Mouse (Mus musculus): ENCODE measurements at regions not wholly inside any gene's neighbourhood (a gene's known extent, or its start where the extent isn't known, plus 50 kb on each side); places are given as distances from the start of the nearest gene placed in this dataset.

- TF ChIP-seq HCFC1 (IDR thresholded peaks at IDR 0.05; ENCODE audit: borderline replicate concordance, insufficient read depth, low read length), result no peak
- TF ChIP-seq MAFK (IDR thresholded peaks at IDR 0.05; ENCODE audit: insufficient read depth, low read depth, low read length), result no peak
- TF ChIP-seq CHD2 (IDR thresholded peaks at IDR 0.05; ENCODE audit: low read depth, low read length), result no peak
- no peak for TF ChIP-seq ZC3H11A (IDR thresholded peaks at IDR 0.05; ENCODE audit: borderline replicate concordance, low read depth, low read length)
- TF ChIP-seq ZNF384 (IDR thresholded peaks at IDR 0.05; ENCODE audit: low read depth, low read length), result no peak
Observed at GRCm38 (mm10) chr12:35640911-35641345, 106.1 kb upstream of the Ahr start.

Data from ES-E14 (cell line).